8 mouse cellular contexts compared by ENCODE assay signal in the genomic region with DNA sequence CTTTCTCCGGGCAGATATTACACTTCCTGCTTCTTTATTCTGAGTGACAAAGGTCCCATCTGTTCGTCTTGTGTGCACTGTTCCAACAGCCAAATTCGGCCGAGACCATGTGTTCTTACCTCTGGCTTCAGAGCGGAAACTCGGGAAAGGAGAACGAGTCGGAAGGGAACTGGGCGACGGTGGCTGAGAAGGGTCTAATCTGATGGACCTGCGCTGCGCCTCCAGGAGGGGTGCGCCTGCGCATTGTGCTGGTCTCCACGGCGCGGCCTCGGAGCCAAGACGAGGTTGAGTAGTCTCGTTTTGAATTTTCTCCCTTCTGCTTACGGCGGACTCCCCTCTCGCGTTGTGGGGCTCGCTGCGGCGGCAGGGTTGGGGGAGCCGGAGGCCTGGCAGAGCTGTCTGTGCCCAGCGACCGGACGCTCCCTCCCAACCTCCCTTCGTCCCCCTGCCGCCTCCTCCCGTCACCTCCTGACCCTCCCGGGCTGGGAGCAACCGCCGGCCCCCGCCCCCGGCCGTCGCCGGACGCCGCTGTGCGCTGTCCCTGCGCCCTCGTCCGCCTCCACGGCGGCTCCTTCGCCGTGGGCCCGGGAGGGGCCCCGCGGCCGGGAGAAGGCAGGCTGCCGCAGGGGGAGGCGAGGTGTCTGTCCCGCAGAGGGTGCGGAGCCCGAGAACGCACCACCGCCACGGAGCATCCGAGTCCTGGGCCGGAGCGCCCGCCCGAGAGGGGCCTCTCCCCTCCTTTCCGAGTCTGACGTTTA. TPM values are rescaled to one million over a fixed set of nuclear protein-coding genes. Genes with fewer than 3 reads are reported as not detected.
DNase-seq lines count a peak whose midpoint lies in the region; ATAC-seq and TF ChIP-seq lines count a peak whose summit lies in the region.

A gene (plus strand): TSS at position 224 of the 758 bp plus-strand sequence.
A gene (minus strand): TSS at position 622 of the 758 bp plus-strand sequence.

- H3K4me3 ChIP-seq in bone marrow macrophage, adult 2 months (ENCODE audit: insufficient read depth, low read length) = peak within 1 kb of the TSS; percentile 74
- H3K4me3 ChIP-seq in embryonic fibroblast, embryonic 13.5 days (ENCODE audit: insufficient read depth, low read length) = peak within 1 kb of the TSS; percentile 87
- H3K4me3 ChIP-seq in kidney, embryonic 14.5 days (ENCODE audit: low read length) = peak within 1 kb of the TSS; percentile 92
- H3K4me3 ChIP-seq in limb, embryonic 15.5 days = peak within 1 kb of the TSS; percentile 95

- no peak for TF ChIP-seq POLR2A in bone marrow macrophage, adult 2 months (IDR thresholded peaks at IDR 0.05; ENCODE audit: borderline replicate concordance, low read depth, low read length)
- TF ChIP-seq POLR2A in embryonic fibroblast, embryonic 13.5 days (IDR thresholded peaks at IDR 0.05; ENCODE audit: low read depth, low read length) = peak; percentile 82

- no peak for TF ChIP-seq CTCF in bone marrow macrophage, adult 2 months (IDR thresholded peaks at IDR 0.05; ENCODE audit: low read depth, low read length)
- TF ChIP-seq CTCF in embryonic fibroblast, embryonic 13.5 days (IDR thresholded peaks at IDR 0.05; ENCODE audit: borderline replicate concordance, insufficient read depth, low read length) = no peak

- H3K27ac ChIP-seq in bone marrow macrophage, adult 2 months (ENCODE audit: insufficient read depth, low read depth, low read length) = peak within 1 kb of the TSS; percentile 91
- peak within 1 kb of the TSS; percentile 81 for H3K27ac ChIP-seq in embryonic fibroblast, embryonic 13.5 days (ENCODE audit: insufficient read depth, low read length)
- H3K27ac ChIP-seq in kidney, embryonic 14.5 days (ENCODE audit: low read depth, low read length) = peak within 1 kb of the TSS; percentile 99
- H3K27ac ChIP-seq in limb, embryonic 15.5 days = peak within 1 kb of the TSS; percentile 99

- H3K27me3 ChIP-seq in kidney, embryonic 14.5 days (ENCODE audit: control insufficient read depth, insufficient read depth, low read length) = no peaks in the 10 kb centered on the region
- H3K27me3 ChIP-seq in limb, embryonic 15.5 days = no peaks in the 10 kb centered on the region

- H3K36me3 ChIP-seq in kidney, embryonic 14.5 days (ENCODE audit: control insufficient read depth, insufficient read depth, low read length) = peaks cover 16% of the 10 kb centered on the region
- H3K36me3 ChIP-seq in limb, embryonic 15.5 days = peaks cover 9% of the 10 kb centered on the region

- ATAC-seq in kidney, embryonic 14.5 days (ENCODE audit: low FRiP score, low TSS enrichment) = peak; percentile 97
- ATAC-seq in limb, embryonic 15.5 days (ENCODE audit: insufficient number of reproducible peaks, low FRiP score, low TSS enrichment, low read depth) = peak; percentile 98

- no peaks in the 10 kb centered on the region for H3K9me3 ChIP-seq in kidney, embryonic 14.5 days (ENCODE audit: control insufficient read depth, low read length)
- no peaks in the 10 kb centered on the region for H3K9me3 ChIP-seq in limb, embryonic 15.5 days

- H3K9ac ChIP-seq in kidney, embryonic 14.5 days (ENCODE audit: low read depth, low read length) = peak within 1 kb of the TSS; percentile 94
- peak within 1 kb of the TSS; percentile 99 for H3K9ac ChIP-seq in limb, embryonic 15.5 days

- H3K4me1 ChIP-seq in bone marrow macrophage, adult 2 months (ENCODE audit: control insufficient read depth, insufficient read depth, low read length) = peaks cover 6% of the 10 kb centered on the region
- no peaks in the 10 kb centered on the region for H3K4me1 ChIP-seq in embryonic fibroblast, embryonic 13.5 days (ENCODE audit: control insufficient read depth, insufficient read depth, low read length)
- H3K4me1 ChIP-seq in kidney, embryonic 14.5 days (ENCODE audit: control insufficient read depth, insufficient read depth, low read length) = no peaks in the 10 kb centered on the region
- peaks cover 5% of the 10 kb centered on the region; the same call in 1 of the 2 replicates for H3K4me1 ChIP-seq in limb, embryonic 15.5 days

- WGBS in kidney, embryonic 14.5 days = under 1% methylated on average over 69 of the region's 71 CpGs
- WGBS in limb, embryonic 15.5 days = under 1% methylated on average over 71 of the region's 71 CpGs

- DNase-seq in A20 (ENCODE audit: low read depth, low spot score) = peak; percentile 99
- peak; percentile 95 to 96 for DNase-seq in heart, adult 9 months (ENCODE audit: low spot score in 2 of 2)
- DNase-seq in monocyte, adult 2 months (ENCODE audit: low read depth in 1 of 2, low spot score in 2 of 2) = peak; percentile 89 to 90
- DNase-seq in spleen, postnatal 36 days (ENCODE audit: low spot score in 2 of 2) = peak; percentile 95 to 96

- peak within 1 kb of the TSS; percentile 74 for H3K4me2 ChIP-seq in kidney, embryonic 14.5 days (replicated peaks; ENCODE audit: low read depth, low read length)
- peak within 1 kb of the TSS; percentile 63 for H3K4me2 ChIP-seq in limb, embryonic 15.5 days

RNA-seq across cellular contexts. Expression of the first gene that starts in this region (rescaled TPM):
- polyA plus RNA-seq in bone marrow macrophage, adult 2 months (2012; ENCODE audit: insufficient read depth, insufficient read length, missing spikeins) = 8.8 and 11.2 TPM in 2 replicates
- 15.7 and 21.3 TPM in 2 replicates for polyA plus RNA-seq in embryonic fibroblast, embryonic 13.5 days (2011; ENCODE audit: insufficient read length, low read depth, missing spikeins)
- 6.1 and 9.3 TPM in 2 replicates for polyA plus RNA-seq in kidney, embryonic 14.5 days (2014; fragmentation: Nextera tagmentation; extraction: Ambion mirVana)
- 5.8 and 6.8 TPM in 2 replicates for polyA plus RNA-seq in limb, embryonic 15.5 days (2015; fragmentation: Nextera tagmentation; extraction: Ambion mirVana)

RNA-seq across cellular contexts. Expression of the second gene that starts in this region (rescaled TPM):
- 12.9 and 13.1 TPM in 2 replicates for polyA plus RNA-seq in bone marrow macrophage, adult 2 months (2012; ENCODE audit: insufficient read depth, insufficient read length, missing spikeins)
- 30.7 and 33.6 TPM in 2 replicates for polyA plus RNA-seq in embryonic fibroblast, embryonic 13.5 days (2011; ENCODE audit: insufficient read length, low read depth, missing spikeins)
- 68.3 and 69.5 TPM in 2 replicates for polyA plus RNA-seq in kidney, embryonic 14.5 days (2014; fragmentation: Nextera tagmentation; extraction: Ambion mirVana)
- 38.9 and 40.6 TPM in 2 replicates for polyA plus RNA-seq in limb, embryonic 15.5 days (2015; fragmentation: Nextera tagmentation; extraction: Ambion mirVana)

Comparison
In these comparisons a context has a peak if more than half of its experiments do, and no peak if none do; other contexts are left out.
1. Peak in every context shown above with its lines: DNase-seq, ATAC-seq, H3K4me3 ChIP-seq and H3K27ac ChIP-seq.